Mouse (Mus musculus) lung, adult 2 months (tissue): ENCODE measurements at regions not wholly inside any gene's neighbourhood (a gene's known extent, or its start where the extent isn't known, plus 50 kb on each side); places are given as distances from the start of the nearest gene placed in this dataset.

Experiments
- DNase-seq: peaks from one replicate; pipeline ENCODE4 v3.0.0; 2022
- H3K4me1 ChIP-seq: fragments of 200-500 bp; 2 replicates; pipeline ENCODE4 v1.6.1; 2011; ENCODE audit warnings: low read length; ENCODE audit not compliant: control insufficient read depth, insufficient read depth
- H3K4me3 ChIP-seq: fragments of 200-500 bp; replicated peaks from 2 replicates; pipeline ENCODE3; 2011; ENCODE audit warnings: low read depth, mild to moderate bottlenecking, control low read depth, low read length; ENCODE audit errors: extremely low read depth
- CTCF ChIP-seq: fragments of 200-500 bp; IDR thresholded peaks from 2 replicates; pipeline ENCODE4 v1.5.1; 2011; ENCODE audit warnings: mild to moderate bottlenecking, low read length, control low read depth; ENCODE audit not compliant: insufficient read depth
- POLR2A ChIP-seq: fragments of 200-500 bp; IDR thresholded peaks from 2 replicates; pipeline ENCODE4 v1.6.1; 2011; ENCODE audit warnings: low read depth, mild to moderate bottlenecking, control low read depth, low read length, borderline replicate concordance; ENCODE audit errors: extremely low read depth
- WGBS: fragments of 180-500 bp; shearing (Covaris S2); methylation state at CpG from one replicate; pipeline ENCODE4 v1.1.7; 2018; 5-methylcytosine and 5-hydroxymethylcytosine counted together

GRCm38 (mm10) chr19:18106236-18106635, 268.8 kb upstream of the Pcsk5 start:
- no peak overlapping the region for H3K4me3 ChIP-seq
- TF ChIP-seq CTCF (no peak), POLR2A (no peak)
- WGBS, result 69% methylated on average over 6 of the region's 6 CpGs
- H3K4me1 ChIP-seq, result no peaks in the 10 kb centered on the region
- no peak for DNase-seq

GRCm38 (mm10) chr19:18104590-18104989, 267.2 kb upstream of the Pcsk5 start:
- DNase-seq, result no peak
- no peak for TF ChIP-seq CTCF
- no peak for TF ChIP-seq POLR2A
- Histone ChIP-seq H3K4me1 (no peaks in the 10 kb centered on the region), H3K4me3 (no peak overlapping the region)
- WGBS, result 99% methylated on average over 2 of the region's 2 CpGs

- TF ChIP-seq POLR2A (no peak), CTCF (no peak)
- WGBS, result 24% methylated on average over 4 of the region's 4 CpGs
- H3K4me3 ChIP-seq, result no peak overlapping the region
- H3K4me1 ChIP-seq, result no peaks in the 10 kb centered on the region
- no peak for DNase-seq
These were observed 264.2 kb upstream of the Pcsk5 start for GRCm38 (mm10) chr19:18101423-18102341.

- H3K4me3 ChIP-seq, result no peak overlapping the region
- no peak for DNase-seq
- TF ChIP-seq POLR2A (no peak), CTCF (no peak)
- no peaks in the 10 kb centered on the region for H3K4me1 ChIP-seq
- 83% methylated on average over 6 of the region's 6 CpGs for WGBS
These were observed 245.9 kb upstream of the Pcsk5 start for GRCm38 (mm10) chr19:18083312-18083711.

GRCm38 (mm10) chr19:18068919-18069318, 231.5 kb upstream of the Pcsk5 start:
- Histone ChIP-seq H3K4me3 (no peak overlapping the region), H3K4me1 (no peaks in the 10 kb centered on the region)
- DNase-seq, result no peak
- TF ChIP-seq POLR2A, result no peak
- TF ChIP-seq CTCF, result no peak
- 38% methylated on average over 5 of the region's 5 CpGs for WGBS

GRCm38 (mm10) chr19:18067855-18068494, 230.5 kb upstream of the Pcsk5 start:
- no peak for TF ChIP-seq POLR2A
- no peak for TF ChIP-seq CTCF
- H3K4me3 ChIP-seq, result no peak overlapping the region
- WGBS, result 63% methylated on average over 8 of the region's 8 CpGs
- no peak for DNase-seq
- no peaks in the 10 kb centered on the region for H3K4me1 ChIP-seq

GRCm38 (mm10) chr19:18057256-18057890, 219.9 kb upstream of the Pcsk5 start:
- no peak for TF ChIP-seq POLR2A
- TF ChIP-seq CTCF, result no peak
- 88% methylated on average over 7 of the region's 7 CpGs for WGBS

GRCm38 (mm10) chr19:18056414-18057254, 219.2 kb upstream of the Pcsk5 start:
- Histone ChIP-seq H3K4me3 (no peak overlapping the region), H3K4me1 (no peaks in the 10 kb centered on the region)
- WGBS, result 83% methylated on average over 21 of the region's 21 CpGs
- no peak for TF ChIP-seq POLR2A
- TF ChIP-seq CTCF, result no peak
- DNase-seq, result no peak

More at GRCm38 (mm10) chr19:18057256-18057890, 219.9 kb upstream of the Pcsk5 start:
- no peaks in the 10 kb centered on the region for H3K4me1 ChIP-seq
- DNase-seq, result no peak
- H3K4me3 ChIP-seq, result no peak overlapping the region

GRCm38 (mm10) chr19:18050353-18050752, 212.9 kb upstream of the Pcsk5 start:
- TF ChIP-seq CTCF (no peak), POLR2A (no peak)
- 91% methylated on average over 2 of the region's 2 CpGs for WGBS
- no peaks in the 10 kb centered on the region for H3K4me1 ChIP-seq
- DNase-seq, result no peak
- no peak overlapping the region for H3K4me3 ChIP-seq
